Mouse (Mus musculus): ENCODE data around the gene Ptpn13. TPM values are rescaled to one million over a fixed set of nuclear protein-coding genes. Genes with fewer than 3 reads are reported as not detected.

Gene Ptpn13
- total and polyA plus RNA-seq, 3 experiments: 0.04 TPM; not detected in 2

DNA sequence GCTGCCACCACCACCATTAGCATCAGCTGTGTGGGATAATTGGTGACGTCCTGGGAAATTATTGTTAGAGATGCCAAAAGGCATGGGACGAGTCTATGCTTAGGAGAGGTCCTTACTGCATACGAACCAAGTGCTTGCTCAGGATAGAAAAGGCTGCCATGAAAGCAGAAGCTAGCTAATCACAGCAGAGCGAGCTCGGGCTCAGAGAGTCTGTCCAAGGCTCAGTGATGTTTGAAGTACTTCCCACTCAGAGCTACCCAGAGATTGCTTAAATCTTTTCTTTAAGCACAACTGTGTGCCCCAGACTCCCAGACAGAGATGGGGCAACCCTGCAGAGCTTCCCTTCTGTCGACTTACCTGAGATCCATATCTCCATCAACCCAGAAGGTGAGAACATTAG, 203.5 kb downstream of the Ptpn13 start:
- dilution Hi-C loops (cut with MboI; ENCODE audit: extremely low pct_ligation_motif_present, extremely low pct_unique_long_range_greater_than_20kb, low sequenced_read_pairs) (no loop called here), in situ Hi-C loops (cut with MboI; ENCODE audit: low pct_ligation_motif_present, low pct_unique_long_range_greater_than_20kb, low sequenced_read_pairs) (no loop called here)
- H3K9me3 ChIP-seq (replicated peaks; ENCODE audit: low read length): no peaks in the 10 kb centered on the region
- H3K27me3 ChIP-seq (replicated peaks): no peaks in the 10 kb centered on the region
- DNase-seq (ENCODE audit: extremely low read depth): no peak
- H3K9ac ChIP-seq (ENCODE audit: insufficient read depth, low read depth): no peak overlapping the region
- no peaks in the 10 kb centered on the region for H3K79me2 ChIP-seq (replicated peaks; ENCODE audit: control insufficient read depth, extremely low read depth, insufficient read depth, poor library complexity, severe bottlenecking)
- no peaks in the 10 kb centered on the region for H3K4me1 ChIP-seq (ENCODE audit: control insufficient read depth in 1 of 2, insufficient read depth in 2 of 2)
- H3K4me2 ChIP-seq (ENCODE audit: insufficient read depth, low read depth, poor library complexity, severe bottlenecking): no peak overlapping the region
- no peaks in the 10 kb centered on the region for H3K36me3 ChIP-seq (replicated peaks in 1 of 2; ENCODE audit: control insufficient read depth in 1 of 2, insufficient read depth in 1 of 2, low read length in 1 of 2)
- TF ChIP-seq TCF12 (IDR thresholded peaks at IDR 0.05; ENCODE audit: low read depth, low read length) (no peak), IRF4 (IDR thresholded peaks at IDR 0.05; ENCODE audit: low read depth, low read length) (no peak), NELFE (IDR thresholded peaks at IDR 0.05; ENCODE audit: low read depth, low read length) (no peak), CHD2 (IDR thresholded peaks at IDR 0.05; ENCODE audit: low read length) (no peak), SMC3 (IDR thresholded peaks at IDR 0.05; ENCODE audit: low read depth, low read length) (no peak), JUN (IDR thresholded peaks at IDR 0.05; ENCODE audit: insufficient read depth, low read depth, low read length) (no peak), GABPA (IDR thresholded peaks at IDR 0.05; ENCODE audit: insufficient replicate concordance, low read depth, low read length) (no peak), POLR2A (IDR thresholded peaks at IDR 0.05; ENCODE audit: low read depth, low read length) (no peak), EP300 (IDR thresholded peaks at IDR 0.05; ENCODE audit: low read length) (no peak), MYC (IDR thresholded peaks at IDR 0.05; ENCODE audit: low read depth, low read length) (no peak), USF2 (conservative IDR thresholded peaks at IDR 0.05; ENCODE audit: low read depth, low read length) (no peak), RCOR1 (conservative IDR thresholded peaks at IDR 0.05; ENCODE audit: low read depth, low read length) (no peak), PAX5 (IDR thresholded peaks at IDR 0.05; ENCODE audit: low read length) (no peak), CTCF (conservative IDR thresholded peaks at IDR 0.05 in 1 of 2, IDR thresholded peaks at IDR 0.05 in 1 of 2; ENCODE audit: low read depth in 2 of 2, low read length in 2 of 2) (no peak)
- H3K4me3 ChIP-seq (replicated peaks in 1 of 3; ENCODE audit: low read depth in 2 of 3, low read length in 2 of 3, poor library complexity in 1 of 3): no peak overlapping the region
- H3K27ac ChIP-seq (ENCODE audit: insufficient read depth, low read depth): no peak overlapping the region

DNA sequence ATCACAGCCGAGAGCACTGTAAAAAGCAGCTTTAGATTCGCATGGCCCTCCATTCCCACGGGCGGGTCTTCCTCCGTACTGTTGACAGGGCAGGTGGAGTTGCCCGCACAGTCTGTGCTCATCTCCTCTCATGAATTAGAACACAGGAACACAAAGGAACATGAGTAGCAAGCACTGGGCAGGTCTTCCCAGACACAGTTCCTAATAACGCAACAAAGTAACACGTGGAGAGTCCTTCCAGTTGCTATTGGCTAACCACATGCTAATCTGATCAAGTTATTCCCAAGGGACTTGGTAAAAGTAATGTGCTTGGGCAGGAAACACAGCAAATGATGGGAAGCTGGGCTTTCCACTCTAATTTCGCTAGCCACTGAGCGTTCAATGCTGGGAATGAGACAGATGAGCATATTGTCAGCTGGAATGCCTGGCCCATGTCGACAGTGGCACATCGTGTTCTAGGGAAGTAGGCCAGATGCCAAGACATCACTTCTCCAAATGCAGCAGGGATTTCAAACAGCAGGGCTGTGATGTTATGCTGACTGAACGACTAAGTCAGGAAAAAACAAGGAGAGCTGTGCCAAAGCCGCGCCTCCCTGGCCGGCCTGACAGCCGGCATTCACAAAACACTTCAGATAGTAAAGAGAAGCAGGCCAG, 204.2 kb downstream of the Ptpn13 start, which contains the start of gene Slc10a6:
Gene Slc10a6 (minus strand): TSS at position 293 of the 654 bp plus-strand sequence.
- H3K9me3 ChIP-seq (replicated peaks; ENCODE audit: low read length): no peaks in the 10 kb centered on the region
- H3K79me2 ChIP-seq (replicated peaks; ENCODE audit: control insufficient read depth, extremely low read depth, insufficient read depth, poor library complexity, severe bottlenecking): no peaks in the 10 kb centered on the region
- no peaks in the 10 kb centered on the region for H3K4me1 ChIP-seq (ENCODE audit: control insufficient read depth in 1 of 2, insufficient read depth in 2 of 2)
- no peak within 1 kb of the TSS for H3K4me3 ChIP-seq (replicated peaks in 1 of 3; ENCODE audit: low read depth in 2 of 3, low read length in 2 of 3, poor library complexity in 1 of 3)
- no peak within 1 kb of the TSS for H3K27ac ChIP-seq (ENCODE audit: insufficient read depth, low read depth)
- TF ChIP-seq EP300 (IDR thresholded peaks at IDR 0.05; ENCODE audit: low read length): no peak
- TF ChIP-seq CHD1 (IDR thresholded peaks at IDR 0.05; ENCODE audit: low read depth, low read length): no peak
- TF ChIP-seq JUND (conservative IDR thresholded peaks at IDR 0.05; ENCODE audit: low read depth, low read length): no peak
- TF ChIP-seq PAX5 (IDR thresholded peaks at IDR 0.05; ENCODE audit: low read length): no peak
- TF ChIP-seq UBTF (IDR thresholded peaks at IDR 0.05; ENCODE audit: low read depth, low read length): no peak
- no peak for TF ChIP-seq ZNF384 (IDR thresholded peaks at IDR 0.05; ENCODE audit: low read depth, low read length)
- TF ChIP-seq MEF2A (IDR thresholded peaks at IDR 0.05; ENCODE audit: borderline replicate concordance, low read depth, low read length): no peak
- no peak for TF ChIP-seq ELF1 (IDR thresholded peaks at IDR 0.05; ENCODE audit: low read depth, low read length)
- TF ChIP-seq RAD21 (IDR thresholded peaks at IDR 0.05; ENCODE audit: low read depth, low read length): no peak
- TF ChIP-seq SIN3A (IDR thresholded peaks at IDR 0.05; ENCODE audit: low read length): no peak
- no peak for TF ChIP-seq KAT2A (IDR thresholded peaks at IDR 0.05; ENCODE audit: insufficient replicate concordance, low read length)
- TF ChIP-seq ETS1 (conservative IDR thresholded peaks at IDR 0.05; ENCODE audit: low read depth, low read length): no peak
- TF ChIP-seq MAX (IDR thresholded peaks at IDR 0.05; ENCODE audit: low read length): no peak
- TF ChIP-seq POLR2A (IDR thresholded peaks at IDR 0.05; ENCODE audit: low read depth, low read length): no peak
- no peak for TF ChIP-seq BHLHE40 (IDR thresholded peaks at IDR 0.05; ENCODE audit: low read depth, low read length)
- TF ChIP-seq MYC (IDR thresholded peaks at IDR 0.05; ENCODE audit: low read depth, low read length): no peak
- TF ChIP-seq NELFE (IDR thresholded peaks at IDR 0.05; ENCODE audit: low read depth, low read length): no peak
- no peak for TF ChIP-seq ZKSCAN1 (IDR thresholded peaks at IDR 0.05; ENCODE audit: borderline replicate concordance, low read depth, low read length)
- TF ChIP-seq JUN (IDR thresholded peaks at IDR 0.05; ENCODE audit: insufficient read depth, low read depth, low read length): no peak
- no peak for TF ChIP-seq ZC3H11A (IDR thresholded peaks at IDR 0.05; ENCODE audit: low read depth, low read length)
- H3K36me3 ChIP-seq (replicated peaks in 1 of 2; ENCODE audit: control insufficient read depth in 1 of 2, insufficient read depth in 1 of 2, low read length in 1 of 2): no peaks in the 10 kb centered on the region
- no peak for DNase-seq (ENCODE audit: extremely low read depth)
- dilution Hi-C loops (cut with MboI; ENCODE audit: extremely low pct_ligation_motif_present, extremely low pct_unique_long_range_greater_than_20kb, low sequenced_read_pairs): no loop called here
- no peak within 1 kb of the TSS for H3K9ac ChIP-seq (ENCODE audit: insufficient read depth, low read depth)
- in situ Hi-C loops (cut with MboI; ENCODE audit: low pct_ligation_motif_present, low pct_unique_long_range_greater_than_20kb, low sequenced_read_pairs): no loop called here
- H3K27me3 ChIP-seq (replicated peaks): no peaks in the 10 kb centered on the region
- H3K4me2 ChIP-seq (ENCODE audit: insufficient read depth, low read depth, poor library complexity, severe bottlenecking): no peak within 1 kb of the TSS

Measured in CH12.LX (cell line).